Mouse (Mus musculus): ENCODE results near the gene Syngr4.

- TF ChIP-seq POLR2A (IDR thresholded peaks at IDR 0.05; ENCODE audit: insufficient read length, low read depth), result peak; percentile 36
- TF ChIP-seq E2F4 (IDR thresholded peaks at IDR 0.05; ENCODE audit: insufficient read depth), result no peak
- no peak for TF ChIP-seq MYOD1 (IDR thresholded peaks at IDR 0.05; ENCODE audit: control insufficient read depth in 1 of 3, insufficient read length in 2 of 3, low read depth in 2 of 3)
- peak; percentile 9 for TF ChIP-seq POLR2AphosphoS2 (IDR thresholded peaks at IDR 0.05; ENCODE audit: insufficient read length, low read depth)
- TF ChIP-seq CEBPB (IDR thresholded peaks at IDR 0.05; ENCODE audit: insufficient read depth, poor library complexity, severe bottlenecking), result no peak
- no peak for TF ChIP-seq MAX (IDR thresholded peaks at IDR 0.05; ENCODE audit: low read depth)
- no peak for TF ChIP-seq REST (IDR thresholded peaks at IDR 0.05; ENCODE audit: insufficient read depth, insufficient read length)
Observed at GRCm38 (mm10) chr7:45921242-45921621, 24.7 kb upstream of the Syngr4 start, which contains the start of gene Emp3.
